Mouse (Mus musculus) C2C12 (cell line): ENCODE data around the gene Pdpk1.

ENCODE experiments used
- CTCF ChIP-seq: IDR thresholded peaks from one replicate; pipeline ENCODE4 v1.5.1; 2011; ENCODE audit not compliant: control insufficient read depth, insufficient read depth, insufficient read length
- MAX ChIP-seq: IDR thresholded peaks from one replicate; pipeline ENCODE4 v1.6.1; 2011; ENCODE audit warnings: mild to moderate bottlenecking, control low read depth
- MYOG ChIP-seq: IDR thresholded peaks from one replicate; pipeline ENCODE4 v1.6.1; 2011; ENCODE audit not compliant: control insufficient read depth, insufficient read length; ENCODE audit errors: extremely low read depth

DNA sequence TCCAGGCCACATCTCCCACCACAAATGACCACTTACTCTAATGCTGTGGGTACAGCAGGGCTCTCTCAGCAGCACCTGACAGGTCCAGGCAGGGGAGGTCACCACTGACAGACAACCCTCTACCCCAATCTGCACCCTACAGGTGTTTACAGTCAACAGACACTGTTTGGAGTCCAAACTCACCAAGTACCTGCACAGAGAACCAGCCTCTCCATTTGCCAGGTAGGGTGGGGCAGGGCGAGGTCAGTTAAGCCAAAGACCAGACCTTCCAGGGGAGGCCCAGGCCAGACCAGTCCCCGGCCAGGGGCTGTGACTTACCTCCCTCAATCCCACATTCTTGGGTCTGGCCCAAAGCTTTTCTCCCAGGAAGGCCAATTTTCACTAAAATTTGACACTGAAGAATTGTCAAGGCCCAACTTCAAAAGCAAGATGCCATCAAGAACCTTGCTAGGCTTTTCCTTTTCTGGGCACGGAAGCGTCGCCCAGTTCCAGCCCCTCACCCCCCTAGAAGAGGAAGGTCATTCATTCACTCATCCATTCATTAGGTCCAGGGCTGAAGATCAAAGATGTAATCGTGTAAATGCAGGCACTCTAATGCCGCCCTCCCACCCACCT is 17.3 kb upstream of the Pdpk1 start:
- no peak for TF ChIP-seq CTCF
- no peak for TF ChIP-seq MYOG
- no peak for TF ChIP-seq MAX
